Mouse (Mus musculus) liver, adult 2 months (tissue): ENCODE data around the gene Slc39a11.

Experiments
- CTCF ChIP-seq: fragments of 200-500 bp; IDR thresholded peaks from 2 replicates; pipeline ENCODE4 v1.5.1; 2011; ENCODE audit warnings: low read depth, low read length, control low read depth
- POLR2A ChIP-seq: fragments of 200-500 bp; IDR thresholded peaks from 2 replicates; pipeline ENCODE4 v1.6.1; 2011; ENCODE audit warnings: low read length, control low read depth; ENCODE audit not compliant: insufficient read depth; ENCODE audit errors: extremely low read depth

GRCm38 (mm10) chr11:113207966-113208365, 441.9 kb downstream of the Slc39a11 start:
- TF ChIP-seq CTCF = no peak
- no peak for TF ChIP-seq POLR2A
